9 mouse cellular contexts compared by ENCODE assay signal in genomic region chr2:26475505-26476430, GRCm38 (mm10). TPM values are rescaled to one million over a fixed set of nuclear protein-coding genes. Genes with fewer than 3 reads are reported as not detected.
DNase-seq lines count a peak whose midpoint lies in the region; ATAC-seq lines count a peak whose summit lies in the region.
"Had no signal": no experiment of that assay in that cellular context is flagged by ENCODE, and none has a peak within 500 bp of the region (broad histone marks: within the 10 kb centered on the region; RNA-seq: fewer than 3 reads in every experiment).

No protein-coding gene starts in this region.

- peak overlapping the region; percentile 9; the same call in 1 of the 2 replicates for H3K4me3 ChIP-seq in forebrain, embryonic 10.5 days
- H3K4me3 ChIP-seq in limb, embryonic 13.5 days, result no peak overlapping the region

- peak overlapping the region; percentile 83 for H3K27ac ChIP-seq in forebrain, embryonic 10.5 days
- peak overlapping the region; percentile 52 for H3K27ac ChIP-seq in limb, embryonic 13.5 days

- ATAC-seq in limb, embryonic 13.5 days (ENCODE audit: low FRiP score, low read depth), result no peak
- peak; percentile 80 for ATAC-seq in neutrophil, adult 5-6 weeks (ENCODE audit: extremely low read depth, insufficient number of reproducible peaks, low FRiP score, poor library complexity, severe bottlenecking)
- ATAC-seq: Patski had no signal

- H3K27me3 ChIP-seq in forebrain, embryonic 10.5 days (ENCODE audit: poor library complexity, severe bottlenecking), result no peaks in the 10 kb centered on the region
- no peaks in the 10 kb centered on the region for H3K27me3 ChIP-seq in limb, embryonic 13.5 days
- H3K27me3 ChIP-seq: Patski had no signal

- peak; percentile 58 for DNase-seq in left cerebral cortex, postnatal 4 days
- DNase-seq in left cerebral cortex, adult 8-10 months (ENCODE audit: low spot score in 2 of 2), result no peak
- no peak for DNase-seq in forebrain, embryonic 10.5 days (ENCODE audit: extremely low spot score, low spot score)
- no peak for DNase-seq in right cerebral cortex, adult 2 months (ENCODE audit: low spot score in 2 of 2)
- no peak for DNase-seq in kidney, postnatal 10 days
- DNase-seq in lung, postnatal 25 days (ENCODE audit: low spot score), result no peak

- intact Hi-C loops in left cerebral cortex, postnatal 4 days (cut with DNase I), result no loop called here

- WGBS in forebrain, embryonic 10.5 days, result 75% methylated on average over 13 of the region's 13 CpGs
- 83% methylated on average over 13 of the region's 13 CpGs for WGBS in limb, embryonic 13.5 days

- peaks cover 57% of the 10 kb centered on the region for H3K4me1 ChIP-seq in forebrain, embryonic 10.5 days
- peaks cover 9% of the 10 kb centered on the region; the same call in 1 of the 2 replicates for H3K4me1 ChIP-seq in limb, embryonic 13.5 days

- H3K4me2 ChIP-seq in limb, embryonic 13.5 days (replicated peaks), result no peak overlapping the region

- no peaks in the 10 kb centered on the region for H3K9me3 ChIP-seq in forebrain, embryonic 10.5 days
- no peaks in the 10 kb centered on the region for H3K9me3 ChIP-seq in limb, embryonic 13.5 days

- peaks cover 100% of the 10 kb centered on the region for H3K36me3 ChIP-seq in forebrain, embryonic 10.5 days (replicated peaks)
- H3K36me3 ChIP-seq in limb, embryonic 13.5 days, result peaks cover 99% of the 10 kb centered on the region

- no peak overlapping the region for H3K9ac ChIP-seq in limb, embryonic 13.5 days

RNA-seq across cellular contexts. Expression of gene Sec16a, which starts 30.8 kb away (rescaled TPM):
- total RNA-seq in left cerebral cortex, postnatal 4 days (2021), result 10 to 100 TPM; 52.3 to 52.6 TPM
- 10 to 100 TPM; 41.2 to 50.9 (median 43.0) TPM for total RNA-seq in left cerebral cortex, adult 8-10 months (2022)
- 27.0 and 29.8 TPM in 2 replicates for polyA plus RNA-seq in forebrain, embryonic 10.5 days (2016; fragmentation: Nextera tagmentation; extraction: Ambion mirVana)
- 24.9 and 28.1 TPM in 2 replicates for polyA plus RNA-seq in limb, embryonic 13.5 days (2015; fragmentation: Nextera tagmentation; extraction: Ambion mirVana)
- 62.1 and 65.5 TPM in 2 replicates for total RNA-seq in neutrophil, adult 5-6 weeks (2017)

RNA-seq across cellular contexts. Expression of gene Notch1, which starts 40.7 kb away (rescaled TPM):
- 10 to 100 TPM; 39.5 to 42.1 TPM for total RNA-seq in left cerebral cortex, postnatal 4 days (2021)
- total RNA-seq in left cerebral cortex, adult 8-10 months (2022), result 10 to 100 TPM; 23.3 to 28.8 (median 26.6) TPM
- polyA plus RNA-seq in forebrain, embryonic 10.5 days (2016; fragmentation: Nextera tagmentation; extraction: Ambion mirVana), result 25.4 and 26.7 TPM in 2 replicates
- polyA plus RNA-seq in limb, embryonic 13.5 days (2015; fragmentation: Nextera tagmentation; extraction: Ambion mirVana), result 13.7 and 15.5 TPM in 2 replicates
- 46.5 and 48.8 TPM in 2 replicates for total RNA-seq in neutrophil, adult 5-6 weeks (2017)
